Mouse (Mus musculus) forebrain, embryonic 14.5 days (tissue): ENCODE measurements at regions not wholly inside any gene's neighbourhood (a gene's known extent, or its start where the extent isn't known, plus 50 kb on each side); places are given as distances from the start of the nearest gene placed in this dataset. TPM values are rescaled to one million over a fixed set of nuclear protein-coding genes. Genes with fewer than 3 reads are reported as not detected.

Experiments
- ATAC-seq: fragments of 200-750 bp; cut with Nextera tagmentation; 2 replicates; pipeline ENCODE4 v1.8.0; 2017; ENCODE audit warnings: mild to moderate bottlenecking, moderate library complexity
- DNase-seq: peaks from one replicate; pipeline ENCODE4 v3.0.0-alpha.2; 2015; ENCODE audit warnings: low spot score
- H3K27ac ChIP-seq: fragments of 300-500 bp; sonication (generic); 2 replicates; pipeline ENCODE4 v1.5.1; 2014; ENCODE audit warnings: low read depth, mild to moderate bottlenecking, control low read depth, low read length, moderate library complexity
- H3K27me3 ChIP-seq: fragments of 300-500 bp; sonication (generic); replicated peaks from 2 replicates; pipeline ENCODE4 v1.6.1; 2014; ENCODE audit warnings: low read length, control low read depth, mixed read lengths; ENCODE audit not compliant: control insufficient read depth, insufficient read depth
- H3K36me3 ChIP-seq: fragments of 300-500 bp; sonication (generic); 2 replicates; pipeline ENCODE4 v1.6.1; 2014; ENCODE audit warnings: low read length, control low read depth; ENCODE audit not compliant: control insufficient read depth, insufficient read depth
- H3K4me1 ChIP-seq: fragments of 300-500 bp; sonication (generic); 2 replicates; pipeline ENCODE4 v1.6.1; 2014; ENCODE audit warnings: antibody characterized with exemption, low read length, control low read depth; ENCODE audit not compliant: control insufficient read depth, insufficient read depth
- H3K4me2 ChIP-seq: fragments of 300-500 bp; sonication (generic); 2 replicates; pipeline ENCODE4 v1.6.1; 2014; ENCODE audit warnings: mild to moderate bottlenecking, control low read depth, low read length
- H3K4me3 ChIP-seq: fragments of 300-500 bp; sonication (generic); 2 replicates; pipeline ENCODE4 v1.5.1; 2014; ENCODE audit warnings: low read depth, low read length, control low read depth
- H3K9ac ChIP-seq: fragments of 300-500 bp; sonication (generic); 2 replicates; pipeline ENCODE4 v1.6.1; 2014; ENCODE audit warnings: mild to moderate bottlenecking, low read length, control low read depth, moderate library complexity
- H3K9me3 ChIP-seq: fragments of 300-500 bp; sonication (generic); replicated peaks from 2 replicates; pipeline ENCODE4 v1.6.1; 2016; ENCODE audit warnings: low read length, control low read depth, mixed read lengths; ENCODE audit not compliant: control insufficient read depth
- WGBS: fragments of 180-500 bp; shearing (Covaris S2); extraction: QIAGEN DNeasy Blood & Tissue Kit; methylation state at CpG from one replicate; pipeline ENCODE4 v1.1.7; 2014; 5-methylcytosine and 5-hydroxymethylcytosine counted together
- microRNA-seq: library from miRNA; unstranded; fragments of <30 nt; microRNA quantifications from one replicate; pipeline ENCODE4, GENCODE M21; 2016

- Histone ChIP-seq H3K9ac (peak overlapping the region; percentile 41; the same call in 1 of the 2 replicates), H3K27ac (peak overlapping the region; percentile 90)
- ATAC-seq, result peak; percentile 89
Observed at GRCm38 (mm10) chr8:109436830-109437567, 56.8 kb upstream of the Pmfbp1 start.

GRCm38 (mm10) chr8:109438531-109438930 is 55.3 kb upstream of the Pmfbp1 start:
- no peaks in the 10 kb centered on the region for H3K9me3 ChIP-seq
- H3K36me3 ChIP-seq, result no peaks in the 10 kb centered on the region
- H3K4me3 ChIP-seq, result no peak overlapping the region
- 94% methylated on average over 7 of the region's 7 CpGs for WGBS
- H3K4me1 ChIP-seq, result peaks cover 5% of the 10 kb centered on the region; the same call in 1 of the 2 replicates
- no peak overlapping the region for H3K9ac ChIP-seq
- ATAC-seq (no peak), DNase-seq (no peak)
- no peaks in the 10 kb centered on the region for H3K27me3 ChIP-seq
- no peak overlapping the region for H3K4me2 ChIP-seq
- no peak overlapping the region for H3K27ac ChIP-seq

More at GRCm38 (mm10) chr8:109436830-109437567, 56.8 kb upstream of the Pmfbp1 start:
- peaks cover 5% of the 10 kb centered on the region; the same call in 1 of the 2 replicates for H3K4me1 ChIP-seq
- no peaks in the 10 kb centered on the region for H3K27me3 ChIP-seq
- H3K4me3 ChIP-seq, result peak overlapping the region; percentile 3; the same call in 1 of the 2 replicates
- WGBS, result 4% methylated on average over 19 of the region's 19 CpGs
- peak; percentile 91 for DNase-seq
- H3K36me3 ChIP-seq, result no peaks in the 10 kb centered on the region
- H3K9me3 ChIP-seq, result no peaks in the 10 kb centered on the region
- peak overlapping the region; percentile 44 for H3K4me2 ChIP-seq

Small RNA genes in the stretch of these regions (microRNA-seq; reads per million reads assigned to microRNA genes)
- not detected for gene Gm23163
